Mouse (Mus musculus): ENCODE measurements at regions not wholly inside any gene's neighbourhood (a gene's known extent, or its start where the extent isn't known, plus 50 kb on each side); places are given as distances from the start of the nearest gene placed in this dataset.

GRCm38 (mm10) chr17:45341573-45341972 is 92.0 kb downstream of the Cdc5l start:
- Histone ChIP-seq H3K36me3 (ENCODE audit: control insufficient read depth, insufficient read depth, low read length) (no peaks in the 10 kb centered on the region), H3K27me3 (ENCODE audit: control insufficient read depth, insufficient read depth, low read length) (no peaks in the 10 kb centered on the region), H3K4me3 (ENCODE audit: insufficient read depth, low read depth, low read length) (no peak overlapping the region), H3K9ac (ENCODE audit: low read depth, low read length) (no peak overlapping the region), H3K79me2 (ENCODE audit: control insufficient read depth, insufficient read depth, low read length) (no peaks in the 10 kb centered on the region), H3K27ac (replicated peaks; ENCODE audit: insufficient read depth, low read depth, low read length) (no peak overlapping the region), H3K4me1 (ENCODE audit: control insufficient read depth, insufficient read depth, low read length) (no peaks in the 10 kb centered on the region)
- no peak for DNase-seq (ENCODE audit: extremely low read depth, low read depth, low spot score)
- 77% methylated on average over 6 of the region's 6 CpGs for WGBS
- TF ChIP-seq CTCF (IDR thresholded peaks at IDR 0.05; ENCODE audit: low read depth, low read length) (no peak), POLR2A (IDR thresholded peaks at IDR 0.05; ENCODE audit: extremely low read depth, insufficient read depth, low read length) (no peak)

- H3K4me1 ChIP-seq (ENCODE audit: control insufficient read depth, insufficient read depth, low read length) = no peaks in the 10 kb centered on the region
- no peak overlapping the region for H3K9ac ChIP-seq (ENCODE audit: low read depth, low read length)
- H3K27me3 ChIP-seq (ENCODE audit: control insufficient read depth, insufficient read depth, low read length) = no peaks in the 10 kb centered on the region
- H3K36me3 ChIP-seq (ENCODE audit: control insufficient read depth, insufficient read depth, low read length) = no peaks in the 10 kb centered on the region
- H3K27ac ChIP-seq (replicated peaks; ENCODE audit: insufficient read depth, low read depth, low read length) = no peak overlapping the region
- DNase-seq (ENCODE audit: extremely low read depth, low read depth, low spot score) = no peak
- TF ChIP-seq CTCF (IDR thresholded peaks at IDR 0.05; ENCODE audit: low read depth, low read length) = no peak
- TF ChIP-seq POLR2A (IDR thresholded peaks at IDR 0.05; ENCODE audit: extremely low read depth, insufficient read depth, low read length) = no peak
- WGBS = 84% methylated on average over 4 of the region's 4 CpGs
- H3K79me2 ChIP-seq (ENCODE audit: control insufficient read depth, insufficient read depth, low read length) = no peaks in the 10 kb centered on the region
- H3K4me3 ChIP-seq (ENCODE audit: insufficient read depth, low read depth, low read length) = no peak overlapping the region
Observed at GRCm38 (mm10) chr17:45340851-45341250, 92.7 kb downstream of the Cdc5l start.

DNA sequence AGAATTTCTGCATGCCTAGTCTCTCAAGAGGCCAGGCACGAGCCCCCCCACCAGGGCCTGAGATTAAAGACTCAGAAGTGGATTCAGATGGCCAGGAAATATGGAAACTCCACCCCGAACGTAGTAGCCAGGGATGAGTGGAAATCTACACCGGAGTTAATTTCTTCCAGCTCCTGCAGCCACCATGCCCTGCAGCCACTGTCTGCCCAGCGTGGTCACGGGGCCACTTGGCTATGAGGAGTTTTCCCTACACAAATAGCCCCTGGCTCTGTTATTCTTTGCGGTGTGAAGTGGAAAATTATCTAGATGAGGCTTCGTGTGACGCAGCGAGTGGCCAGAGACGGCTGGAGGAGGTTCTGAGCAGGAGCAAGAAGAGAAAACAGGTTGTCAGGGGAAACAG is 94.3 kb downstream of the Cdc5l start:
- H3K9ac ChIP-seq (ENCODE audit: low read depth, low read length) = no peak overlapping the region
- TF ChIP-seq POLR2A (IDR thresholded peaks at IDR 0.05; ENCODE audit: extremely low read depth, insufficient read depth, low read length) (no peak), CTCF (IDR thresholded peaks at IDR 0.05; ENCODE audit: low read depth, low read length) (no peak)
- H3K4me1 ChIP-seq (ENCODE audit: control insufficient read depth, insufficient read depth, low read length) = no peaks in the 10 kb centered on the region
- 75% methylated on average over 11 of the region's 11 CpGs for WGBS
- H3K27me3 ChIP-seq (ENCODE audit: control insufficient read depth, insufficient read depth, low read length) = no peaks in the 10 kb centered on the region
- no peak for DNase-seq (ENCODE audit: extremely low read depth, low read depth, low spot score)
- no peaks in the 10 kb centered on the region for H3K36me3 ChIP-seq (ENCODE audit: control insufficient read depth, insufficient read depth, low read length)
- H3K27ac ChIP-seq (replicated peaks; ENCODE audit: insufficient read depth, low read depth, low read length) = no peak overlapping the region
- H3K79me2 ChIP-seq (ENCODE audit: control insufficient read depth, insufficient read depth, low read length) = no peaks in the 10 kb centered on the region
- no peak overlapping the region for H3K4me3 ChIP-seq (ENCODE audit: insufficient read depth, low read depth, low read length)

DNA sequence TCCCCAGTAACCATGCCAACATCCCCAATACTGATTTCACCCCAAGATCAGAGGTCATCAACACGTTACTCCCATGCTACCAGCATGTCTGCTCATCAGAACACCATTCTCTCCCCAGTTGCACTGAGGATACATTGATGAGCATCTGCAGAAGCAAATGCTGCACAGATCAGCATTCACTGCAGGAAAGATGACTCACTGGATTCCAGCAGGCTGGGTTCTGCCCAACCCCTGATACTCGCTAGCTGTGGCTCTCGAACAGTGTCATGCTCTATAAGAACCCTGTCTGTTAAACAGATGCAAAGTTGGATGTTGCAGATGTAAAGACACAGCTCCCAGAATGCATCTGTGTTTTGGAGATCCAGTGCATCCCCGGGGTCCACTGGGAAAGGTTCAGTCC is 95.5 kb downstream of the Cdc5l start:
- no peak for DNase-seq (ENCODE audit: extremely low read depth, low read depth, low spot score)
- Histone ChIP-seq H3K79me2 (ENCODE audit: control insufficient read depth, insufficient read depth, low read length) (no peaks in the 10 kb centered on the region), H3K9ac (ENCODE audit: low read depth, low read length) (no peak overlapping the region), H3K27me3 (ENCODE audit: control insufficient read depth, insufficient read depth, low read length) (no peaks in the 10 kb centered on the region), H3K4me3 (ENCODE audit: insufficient read depth, low read depth, low read length) (no peak overlapping the region), H3K27ac (replicated peaks; ENCODE audit: insufficient read depth, low read depth, low read length) (no peak overlapping the region), H3K4me1 (ENCODE audit: control insufficient read depth, insufficient read depth, low read length) (no peaks in the 10 kb centered on the region), H3K36me3 (ENCODE audit: control insufficient read depth, insufficient read depth, low read length) (no peaks in the 10 kb centered on the region)
- TF ChIP-seq CTCF (IDR thresholded peaks at IDR 0.05; ENCODE audit: low read depth, low read length) (no peak), POLR2A (IDR thresholded peaks at IDR 0.05; ENCODE audit: extremely low read depth, insufficient read depth, low read length) (no peak)
- 76% methylated on average over 4 of the region's 4 CpGs for WGBS

GRCm38 (mm10) chr17:45335586-45336151 is 97.9 kb downstream of the Cdc5l start:
- no peak overlapping the region for H3K9ac ChIP-seq (ENCODE audit: low read depth, low read length)
- WGBS = 88% methylated on average over 9 of the region's 9 CpGs
- no peaks in the 10 kb centered on the region for H3K36me3 ChIP-seq (ENCODE audit: control insufficient read depth, insufficient read depth, low read length)
- no peak overlapping the region for H3K27ac ChIP-seq (replicated peaks; ENCODE audit: insufficient read depth, low read depth, low read length)
- no peaks in the 10 kb centered on the region for H3K27me3 ChIP-seq (ENCODE audit: control insufficient read depth, insufficient read depth, low read length)
- TF ChIP-seq CTCF (IDR thresholded peaks at IDR 0.05; ENCODE audit: low read depth, low read length) (no peak), POLR2A (IDR thresholded peaks at IDR 0.05; ENCODE audit: extremely low read depth, insufficient read depth, low read length) (no peak)
- H3K4me1 ChIP-seq (ENCODE audit: control insufficient read depth, insufficient read depth, low read length) = no peaks in the 10 kb centered on the region
- no peak overlapping the region for H3K4me3 ChIP-seq (ENCODE audit: insufficient read depth, low read depth, low read length)
- no peaks in the 10 kb centered on the region for H3K79me2 ChIP-seq (ENCODE audit: control insufficient read depth, insufficient read depth, low read length)
- DNase-seq (ENCODE audit: extremely low read depth, low read depth, low spot score) = no peak

GRCm38 (mm10) chr17:45334732-45335381 is 98.7 kb downstream of the Cdc5l start:
- 65% methylated on average over 13 of the region's 13 CpGs for WGBS
- no peak for DNase-seq (ENCODE audit: extremely low read depth, low read depth, low spot score)
- no peaks in the 10 kb centered on the region for H3K79me2 ChIP-seq (ENCODE audit: control insufficient read depth, insufficient read depth, low read length)
- H3K27me3 ChIP-seq (ENCODE audit: control insufficient read depth, insufficient read depth, low read length) = no peaks in the 10 kb centered on the region
- no peak overlapping the region for H3K9ac ChIP-seq (ENCODE audit: low read depth, low read length)
- H3K4me3 ChIP-seq (ENCODE audit: insufficient read depth, low read depth, low read length) = no peak overlapping the region
- H3K36me3 ChIP-seq (ENCODE audit: control insufficient read depth, insufficient read depth, low read length) = no peaks in the 10 kb centered on the region
- H3K4me1 ChIP-seq (ENCODE audit: control insufficient read depth, insufficient read depth, low read length) = no peaks in the 10 kb centered on the region
- TF ChIP-seq CTCF (IDR thresholded peaks at IDR 0.05; ENCODE audit: low read depth, low read length) (no peak), POLR2A (IDR thresholded peaks at IDR 0.05; ENCODE audit: extremely low read depth, insufficient read depth, low read length) (no peak)
- no peak overlapping the region for H3K27ac ChIP-seq (replicated peaks; ENCODE audit: insufficient read depth, low read depth, low read length)
